Mouse (Mus musculus): Measurements from ENCODE around the gene Gltp. TPM values are rescaled to one million over a fixed set of nuclear protein-coding genes. Genes with fewer than 3 reads are reported as not detected.

Gene Gltp
- total RNA-seq (2014; rRNA removed), result 36.3 and 51.0 TPM in 2 replicates
- 55.0 and 55.1 TPM in 2 replicates for polyA plus RNA-seq (2015; fragmentation: Nextera tagmentation; extraction: Ambion mirVana)

- DNase-seq (ENCODE audit: low spot score) (peak; percentile 98), ATAC-seq (peak; percentile 98)
- Histone ChIP-seq H3K27ac (peak within 1 kb of the TSS; percentile 48; the same call in 1 of the 2 replicates), H3K36me3 (ENCODE audit: insufficient read depth, low read length) (no peaks in the 10 kb centered on the region), H3K9ac (replicated peaks; ENCODE audit: low read length) (peak within 1 kb of the TSS; percentile 83), H3K4me2 (ENCODE audit: low read depth, low read length) (peak within 1 kb of the TSS; percentile 87), H3K9me3 (ENCODE audit: low read length) (no peaks in the 10 kb centered on the region), H3K4me3 (ENCODE audit: low read length) (peak within 1 kb of the TSS; percentile 82), H3K27me3 (ENCODE audit: insufficient read depth, low read length) (no peaks in the 10 kb centered on the region), H3K4me1 (ENCODE audit: insufficient read depth, low read length) (peaks cover 16% of the 10 kb centered on the region; the same call in 1 of the 2 replicates)
- TF ChIP-seq CTCF (IDR thresholded peaks at IDR 0.05; ENCODE audit: low read depth), result no peak
- WGBS, result 5% methylated on average over 69 of the region's 75 CpGs
Observed at GRCm38 (mm10) chr5:114690633-114691567, at the start of gene Gltp. TSS of gene Gltp (minus strand) at chr5:114690984.

DNA sequence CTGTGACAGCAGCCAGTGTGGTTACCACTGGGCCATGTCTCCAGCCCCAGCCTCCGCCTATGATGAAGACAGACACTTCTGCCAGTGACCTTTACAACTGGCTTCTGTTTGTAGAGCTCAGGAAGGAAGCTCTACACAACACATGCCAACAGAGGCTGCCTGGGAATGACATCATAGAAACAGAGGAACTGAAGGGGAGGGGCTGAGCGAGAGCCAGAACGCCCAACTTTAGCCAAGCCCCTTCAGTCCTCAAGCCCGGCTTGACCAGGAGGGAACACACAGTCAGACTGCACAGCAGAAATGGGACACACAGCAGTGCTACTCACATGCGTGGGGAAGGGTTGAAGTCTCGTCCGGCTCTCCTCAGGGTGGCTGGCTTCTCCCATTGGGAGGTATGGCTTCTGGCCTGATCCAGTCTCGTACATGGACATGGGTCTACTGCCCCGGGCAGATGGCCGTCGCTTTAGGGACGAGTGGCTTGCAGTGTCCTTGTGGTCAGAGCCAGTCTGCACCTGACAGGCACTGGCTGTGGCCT is 48.0 kb upstream of the Gltp start:
- no peaks in the 10 kb centered on the region for H3K9me3 ChIP-seq (ENCODE audit: low read length)
- no peak overlapping the region for H3K4me3 ChIP-seq (ENCODE audit: low read length)
- DNase-seq (ENCODE audit: low spot score) (peak; percentile 16), ATAC-seq (peak; percentile 50)
- H3K4me1 ChIP-seq (ENCODE audit: insufficient read depth, low read length), result no peaks in the 10 kb centered on the region
- peaks cover 72% of the 10 kb centered on the region for H3K36me3 ChIP-seq (ENCODE audit: insufficient read depth, low read length)
- H3K27me3 ChIP-seq (ENCODE audit: insufficient read depth, low read length), result no peaks in the 10 kb centered on the region
- no peak for TF ChIP-seq CTCF (IDR thresholded peaks at IDR 0.05; ENCODE audit: low read depth)
- H3K9ac ChIP-seq (replicated peaks; ENCODE audit: low read length), result no peak overlapping the region
- WGBS, result 83% methylated on average over 12 of the region's 12 CpGs
- H3K27ac ChIP-seq, result peak overlapping the region; percentile 51; the same call in 1 of the 2 replicates
- no peak overlapping the region for H3K4me2 ChIP-seq (ENCODE audit: low read depth, low read length)

GRCm38 (mm10) chr5:114737090-114737887 is 46.5 kb upstream of the Gltp start:
- no peaks in the 10 kb centered on the region for H3K4me1 ChIP-seq (ENCODE audit: insufficient read depth, low read length)
- H3K4me3 ChIP-seq (ENCODE audit: low read length), result no peak overlapping the region
- ATAC-seq (peak; percentile 55), DNase-seq (ENCODE audit: low spot score) (peak; percentile 52)
- H3K36me3 ChIP-seq (ENCODE audit: insufficient read depth, low read length), result peaks cover 70% of the 10 kb centered on the region
- H3K27ac ChIP-seq, result peak overlapping the region; percentile 36; the same call in 1 of the 2 replicates
- no peak for TF ChIP-seq CTCF (IDR thresholded peaks at IDR 0.05; ENCODE audit: low read depth)
- no peak overlapping the region for H3K4me2 ChIP-seq (ENCODE audit: low read depth, low read length)
- WGBS, result 67% methylated on average over 21 of the region's 21 CpGs
- H3K9me3 ChIP-seq (ENCODE audit: low read length), result no peaks in the 10 kb centered on the region
- no peaks in the 10 kb centered on the region for H3K27me3 ChIP-seq (ENCODE audit: insufficient read depth, low read length)
- no peak overlapping the region for H3K9ac ChIP-seq (replicated peaks; ENCODE audit: low read length)

DNA sequence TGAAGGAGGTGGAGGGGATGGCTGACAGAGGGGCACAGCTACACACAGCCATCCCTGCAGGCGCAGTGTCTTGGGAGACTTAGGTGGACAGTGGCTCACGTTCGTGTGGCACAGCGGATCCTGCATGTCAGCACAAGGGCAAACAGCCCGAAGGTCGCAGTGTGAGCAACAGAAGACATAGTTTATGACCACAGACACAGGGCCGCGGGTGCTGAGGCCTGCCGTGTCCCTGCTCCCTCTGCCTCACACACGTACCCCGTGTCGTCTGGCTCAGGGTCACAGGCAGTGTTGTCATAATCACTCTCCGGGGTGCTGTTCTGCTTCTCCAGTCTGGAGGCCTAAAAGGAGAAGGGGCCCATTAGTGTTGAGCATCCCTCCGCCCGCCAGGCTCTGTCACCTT is 42.8 kb upstream of the Gltp start:
- WGBS, result 91% methylated on average over 15 of the region's 15 CpGs
- H3K4me2 ChIP-seq (ENCODE audit: low read depth, low read length), result no peak overlapping the region
- peaks cover 66% of the 10 kb centered on the region for H3K36me3 ChIP-seq (ENCODE audit: insufficient read depth, low read length)
- H3K27me3 ChIP-seq (ENCODE audit: insufficient read depth, low read length), result no peaks in the 10 kb centered on the region
- no peak overlapping the region for H3K27ac ChIP-seq
- H3K9me3 ChIP-seq (ENCODE audit: low read length), result no peaks in the 10 kb centered on the region
- no peaks in the 10 kb centered on the region for H3K4me1 ChIP-seq (ENCODE audit: insufficient read depth, low read length)
- no peak for TF ChIP-seq CTCF (IDR thresholded peaks at IDR 0.05; ENCODE audit: low read depth)
- no peak for ATAC-seq
- DNase-seq (ENCODE audit: low spot score), result no peak
- no peak overlapping the region for H3K4me3 ChIP-seq (ENCODE audit: low read length)
- H3K9ac ChIP-seq (replicated peaks; ENCODE audit: low read length), result no peak overlapping the region

GRCm38 (mm10) chr5:114731969-114732368 is 41.2 kb upstream of the Gltp start:
- ATAC-seq (no peak), DNase-seq (ENCODE audit: low spot score) (no peak)
- Histone ChIP-seq H3K9me3 (ENCODE audit: low read length) (no peaks in the 10 kb centered on the region), H3K27ac (no peak overlapping the region), H3K27me3 (ENCODE audit: insufficient read depth, low read length) (no peaks in the 10 kb centered on the region), H3K4me3 (ENCODE audit: low read length) (no peak overlapping the region), H3K9ac (replicated peaks; ENCODE audit: low read length) (no peak overlapping the region), H3K4me1 (ENCODE audit: insufficient read depth, low read length) (no peaks in the 10 kb centered on the region), H3K36me3 (ENCODE audit: insufficient read depth, low read length) (peaks cover 67% of the 10 kb centered on the region), H3K4me2 (ENCODE audit: low read depth, low read length) (no peak overlapping the region)
- 83% methylated on average over 15 of the region's 15 CpGs for WGBS
- no peak for TF ChIP-seq CTCF (IDR thresholded peaks at IDR 0.05; ENCODE audit: low read depth)

- WGBS, result 73% methylated on average over 6 of the region's 6 CpGs
- Histone ChIP-seq H3K27me3 (ENCODE audit: insufficient read depth, low read length) (no peaks in the 10 kb centered on the region), H3K4me3 (ENCODE audit: low read length) (no peak overlapping the region), H3K9ac (replicated peaks; ENCODE audit: low read length) (no peak overlapping the region), H3K36me3 (ENCODE audit: insufficient read depth, low read length) (peaks cover 65% of the 10 kb centered on the region), H3K27ac (no peak overlapping the region), H3K9me3 (ENCODE audit: low read length) (no peaks in the 10 kb centered on the region), H3K4me2 (ENCODE audit: low read depth, low read length) (no peak overlapping the region), H3K4me1 (ENCODE audit: insufficient read depth, low read length) (no peaks in the 10 kb centered on the region)
- ATAC-seq (no peak), DNase-seq (ENCODE audit: low spot score) (no peak)
- TF ChIP-seq CTCF (IDR thresholded peaks at IDR 0.05; ENCODE audit: low read depth), result peak; percentile 37
Observed at GRCm38 (mm10) chr5:114731498-114731897, 40.7 kb upstream of the Gltp start.
